Mouse (Mus musculus) neutrophil, adult 5-6 weeks (primary cell): ENCODE results near the gene Erbb4. TPM values are rescaled to one million over a fixed set of nuclear protein-coding genes. Genes with fewer than 3 reads are reported as not detected.

Experiments used
- ATAC-seq: fragments of 151-379, 151-347 bp; 2 replicates; pipeline ENCODE4 v1.8.0; 2017; ENCODE audit warnings: mild to moderate bottlenecking, moderate TSS enrichment; ENCODE audit not compliant: insufficient number of reproducible peaks, poor library complexity, low FRiP score, severe bottlenecking; ENCODE audit errors: extremely low read depth
- total RNA-seq: library from RNA; stranded (forward); fragments of 200-1000 nt; gene quantifications from 2 replicates; pipeline ENCODE4 v1.2.3, GENCODE M21; 2017

The Erbb4 gene
- total RNA-seq, 1 experiment from 2014 or later: not detected

DNA sequence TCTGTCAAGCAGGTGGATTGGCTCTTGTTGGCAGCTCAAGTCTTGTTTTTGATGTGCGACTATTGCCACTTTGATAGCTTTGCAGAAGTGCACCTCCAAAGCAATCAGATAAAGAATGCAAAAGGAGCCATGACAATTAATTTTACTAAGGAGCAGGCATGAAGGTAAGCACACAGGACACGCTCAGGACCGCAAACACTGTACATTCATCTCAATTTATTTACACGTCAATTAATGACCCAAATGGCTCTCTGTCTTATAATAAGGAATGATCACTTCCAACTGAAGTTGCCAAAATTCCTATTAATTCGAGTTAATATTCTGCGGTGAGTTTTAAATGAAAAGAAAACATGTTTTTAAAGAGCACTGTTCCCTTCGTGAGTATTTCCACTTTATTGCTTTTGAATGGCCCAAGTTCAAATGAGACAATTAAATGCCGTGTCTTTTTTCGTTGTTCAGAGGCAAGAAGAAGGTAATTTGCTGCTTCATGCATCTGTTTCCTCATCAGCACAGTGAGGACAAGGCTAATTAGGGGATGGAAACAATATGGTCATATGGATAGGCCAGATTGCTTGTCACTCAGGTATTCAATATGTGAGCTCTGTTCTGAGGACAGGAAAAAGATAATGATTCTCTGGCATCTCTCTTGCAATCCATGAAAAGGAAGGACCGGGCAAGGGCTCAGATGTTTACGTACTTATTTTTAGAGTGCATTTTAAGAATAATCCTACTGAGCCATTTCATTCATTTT is 61.5 kb downstream of the Erbb4 start:
- no peak for ATAC-seq

DNA sequence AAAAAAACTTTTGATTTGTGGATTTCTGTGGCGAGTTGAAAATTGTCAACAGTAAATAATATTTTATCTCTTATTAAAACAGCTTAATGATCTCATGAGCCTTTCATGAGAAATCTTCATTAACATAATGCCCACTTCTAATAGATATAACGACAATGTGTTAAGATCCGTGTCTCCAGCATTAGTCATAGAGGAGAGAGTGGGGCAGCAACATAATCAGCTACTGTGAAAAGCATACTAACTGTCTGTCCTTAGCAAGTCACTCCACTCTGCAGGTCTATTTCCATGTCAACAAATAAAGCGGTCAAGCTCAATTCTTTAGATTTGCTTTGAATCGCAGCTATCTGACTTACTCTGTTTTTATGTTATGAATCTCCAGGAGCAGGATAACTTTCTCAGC is 80.0 kb downstream of the Erbb4 start:
- no peak for ATAC-seq

GRCm38 (mm10) chr1:69024858-69025257 is 83.0 kb downstream of the Erbb4 start:
- no peak for ATAC-seq

GRCm38 (mm10) chr1:69023157-69023925 is 84.5 kb downstream of the Erbb4 start:
- ATAC-seq: no peak

- ATAC-seq: no peak
These were observed 97.9 kb downstream of the Erbb4 start for GRCm38 (mm10) chr1:69009800-69010505.

DNA sequence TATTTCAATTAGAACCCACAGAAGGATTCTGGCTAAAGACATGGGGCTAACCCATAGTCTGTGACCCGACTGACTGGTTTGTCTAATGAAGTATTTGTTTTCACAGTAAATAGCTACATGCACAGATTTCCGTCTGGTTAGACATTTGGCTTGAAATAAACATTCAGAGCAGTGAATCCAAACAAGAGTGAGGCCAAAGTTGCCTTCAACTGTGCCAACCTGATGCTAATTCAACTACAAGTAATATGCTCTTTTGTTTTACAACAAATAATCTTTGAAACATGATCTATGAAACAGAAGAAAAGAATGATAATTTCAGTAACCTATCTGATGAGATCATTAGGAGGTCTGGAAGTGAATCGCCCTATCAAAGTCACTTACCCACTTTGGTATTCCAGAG is 106.5 kb downstream of the Erbb4 start:
- ATAC-seq: no peak

- ATAC-seq: no peak
These were observed 128.6 kb downstream of the Erbb4 start for GRCm38 (mm10) chr1:68979251-68979650.

DNA sequence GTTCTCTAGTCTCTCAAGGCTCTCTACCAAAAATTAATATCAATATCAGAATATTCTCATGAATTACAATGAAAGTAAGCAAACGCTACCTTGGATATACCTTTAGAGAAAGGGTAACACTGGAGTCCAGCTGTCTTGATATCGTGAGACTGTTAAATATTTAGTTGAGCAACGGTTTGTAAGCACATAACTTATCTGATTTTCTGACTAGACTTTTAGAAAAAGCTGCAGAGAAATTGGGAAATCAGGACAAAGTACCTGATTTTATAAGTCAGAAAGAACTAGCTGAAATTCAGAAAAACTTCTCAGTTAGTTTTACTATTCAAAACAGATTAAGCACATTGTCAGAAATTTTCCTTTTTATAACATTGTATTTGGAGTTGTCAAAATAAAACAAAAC is 129.3 kb downstream of the Erbb4 start:
- no peak for ATAC-seq

DNA sequence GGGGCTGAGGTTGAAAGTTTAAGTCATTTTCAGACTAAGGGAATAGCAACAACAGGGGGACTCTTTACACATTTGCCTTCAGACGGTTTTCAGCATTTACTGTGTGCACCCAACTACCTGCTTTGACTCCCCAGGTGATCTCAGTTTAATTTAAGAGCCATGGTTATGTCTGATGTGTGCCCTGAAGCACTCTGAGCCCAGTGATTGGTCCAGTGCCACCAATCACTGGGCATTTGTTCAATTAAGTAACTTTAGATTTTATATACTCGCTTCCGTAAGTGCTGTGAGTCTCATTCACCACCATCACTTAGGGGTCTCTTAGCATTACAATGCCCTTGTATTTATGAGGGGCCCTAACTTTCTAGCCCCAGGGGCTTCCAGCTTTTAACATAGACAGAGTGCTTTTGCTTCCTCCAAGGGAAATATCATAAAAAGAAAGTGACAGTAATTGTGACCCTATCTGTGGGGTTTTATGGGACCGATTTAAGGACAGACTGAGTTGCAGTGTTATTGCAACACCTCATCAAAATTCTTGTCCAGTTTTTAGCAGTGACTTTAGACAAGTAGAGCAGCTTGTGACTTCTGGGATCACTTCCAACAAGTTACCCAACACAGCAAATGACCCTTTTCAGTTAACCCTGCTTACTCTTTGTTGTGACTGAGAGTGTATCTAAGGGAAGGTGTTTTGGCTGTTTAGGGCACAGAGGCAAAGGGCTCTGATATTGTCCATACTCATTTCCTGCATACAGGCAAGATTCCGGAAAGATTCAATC is 134.3 kb downstream of the Erbb4 start:
- ATAC-seq: no peak

- ATAC-seq: no peak
These were observed 143.7 kb downstream of the Erbb4 start for GRCm38 (mm10) chr1:68964127-68964526.

DNA sequence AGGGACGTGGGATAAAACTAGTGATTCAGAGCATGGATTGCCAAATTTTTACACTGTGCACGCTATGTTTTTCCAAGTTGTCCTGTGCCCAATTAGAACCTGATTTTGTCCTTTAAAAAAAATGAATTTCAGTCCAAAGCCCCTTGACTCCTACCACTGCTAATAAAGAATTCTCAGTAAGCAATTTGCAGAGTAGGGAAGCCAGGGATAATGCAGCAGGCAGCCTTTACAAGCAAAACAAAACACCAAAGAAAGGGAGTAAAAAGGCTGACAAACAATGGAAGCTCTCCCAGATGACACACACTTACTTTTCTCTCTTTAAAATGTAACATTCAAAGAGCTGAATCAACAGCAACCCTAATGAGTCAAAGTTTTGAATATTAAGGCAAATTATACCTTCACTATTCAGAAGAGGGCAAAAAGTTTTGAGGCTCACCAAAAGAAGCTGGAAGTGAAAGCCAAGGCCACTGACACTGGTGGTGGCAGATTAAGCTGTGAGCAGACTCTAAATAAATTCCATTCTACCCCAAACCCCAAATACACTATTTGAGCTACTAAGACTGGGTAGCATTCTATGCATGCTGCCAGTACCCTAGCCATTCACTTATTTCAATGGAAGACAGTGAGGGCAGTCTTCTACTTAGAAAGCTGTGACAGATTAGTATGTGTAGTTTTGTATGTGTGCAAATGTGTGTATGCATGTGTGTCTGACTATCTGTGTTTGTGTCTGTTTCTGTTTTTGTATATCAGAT is 146.3 kb downstream of the Erbb4 start:
- ATAC-seq: no peak

DNA sequence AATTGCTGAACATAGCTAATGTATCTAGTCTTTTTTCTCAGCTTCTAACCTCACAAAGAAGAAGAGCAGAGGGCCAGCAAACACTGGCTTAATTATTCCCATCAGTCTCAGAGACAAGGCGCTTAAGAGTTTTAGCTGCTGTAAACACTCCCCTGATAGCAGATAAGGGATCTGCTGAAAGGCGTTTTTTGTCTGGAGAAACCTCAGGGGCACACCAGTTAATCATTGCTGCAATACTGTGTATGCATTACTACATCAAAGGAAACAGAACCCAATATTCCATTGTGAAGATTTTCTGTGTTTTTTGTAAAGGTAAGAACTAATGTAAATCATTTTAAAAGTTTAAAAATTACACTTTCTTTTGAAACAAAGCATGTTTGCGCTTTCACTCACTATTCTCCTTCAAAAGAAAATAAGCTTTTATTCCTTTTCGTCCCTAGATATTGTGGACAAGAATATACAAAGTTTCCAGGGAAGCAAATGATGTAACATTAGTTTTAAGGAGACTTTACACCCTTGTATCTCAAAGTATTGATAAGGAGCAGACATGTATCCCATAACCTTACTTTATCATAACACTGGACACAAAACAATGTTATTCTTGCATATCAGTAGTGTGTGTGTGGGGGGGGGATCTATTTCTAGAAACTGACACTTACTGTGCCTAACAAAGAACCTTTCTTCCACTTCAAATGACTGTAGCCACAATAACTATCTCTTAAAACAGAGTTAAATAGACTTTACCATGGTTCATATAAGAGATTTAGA is 150.9 kb downstream of the Erbb4 start:
- no peak for ATAC-seq

- no peak for ATAC-seq
These were observed 152.4 kb downstream of the Erbb4 start for GRCm38 (mm10) chr1:68955482-68955881.

GRCm38 (mm10) chr1:68943141-68943540 is 164.7 kb downstream of the Erbb4 start:
- ATAC-seq: no peak

DNA sequence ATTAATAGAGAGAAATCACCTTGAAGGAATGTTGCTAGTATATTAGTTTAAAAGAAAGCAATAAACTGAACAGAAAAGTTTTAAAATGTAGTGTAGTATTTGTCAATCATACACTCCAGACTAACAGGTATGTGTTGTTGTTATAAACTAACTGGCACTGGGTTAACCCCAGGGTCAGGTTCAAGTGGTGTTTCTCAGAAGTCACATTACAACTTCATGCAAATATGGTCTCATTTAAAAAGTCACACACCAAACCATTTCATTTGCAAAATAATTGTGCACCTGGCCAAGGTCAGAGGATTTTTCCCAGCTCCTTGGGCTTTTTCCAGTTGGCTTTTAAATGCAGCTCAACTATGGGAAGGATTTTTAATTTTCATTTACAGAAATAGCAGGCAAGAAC is 173.1 kb downstream of the Erbb4 start:
- no peak for ATAC-seq

GRCm38 (mm10) chr1:68933330-68934065 is 174.4 kb downstream of the Erbb4 start:
- ATAC-seq: no peak

DNA sequence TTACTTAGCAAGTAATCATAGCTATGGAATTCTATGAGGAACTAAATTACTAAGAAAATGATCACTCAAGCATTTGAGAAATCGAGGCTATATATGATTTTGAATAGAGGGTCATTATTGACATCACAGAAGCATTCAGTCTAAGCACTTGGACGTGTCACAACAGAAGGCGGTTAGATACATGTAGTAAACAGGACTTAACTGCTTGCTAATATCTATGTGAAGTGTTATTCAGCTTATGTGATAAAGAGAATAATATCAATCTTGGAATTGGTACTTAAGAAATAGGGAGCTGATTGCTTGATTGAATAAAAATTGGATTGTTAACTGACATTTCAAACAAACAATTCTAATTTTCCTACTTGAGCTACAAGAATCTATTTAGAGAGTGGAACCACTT is 190.0 kb downstream of the Erbb4 start:
- no peak for ATAC-seq
